Comparison of ENCODE assay signal across 24 mouse cellular contexts in the genomic region with DNA sequence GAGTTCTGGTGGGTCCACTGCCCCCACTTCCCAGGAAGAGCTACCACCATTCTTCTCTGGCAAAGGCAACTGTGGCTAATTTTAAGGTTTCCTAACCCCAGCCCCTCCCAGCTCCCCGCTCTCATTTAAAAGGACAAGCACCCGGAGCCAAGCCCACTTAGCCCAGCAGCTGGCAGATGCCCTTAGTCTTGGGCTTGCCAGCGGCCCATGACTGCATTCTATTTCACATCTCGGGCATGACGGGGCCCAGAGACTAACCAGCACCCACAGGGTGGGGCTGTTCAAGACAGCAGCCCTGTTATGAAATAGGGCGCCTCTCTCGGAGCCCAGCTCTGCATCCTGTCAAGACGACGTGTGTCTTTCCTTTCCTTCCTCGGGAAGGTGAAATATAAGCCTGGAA. TPM values are rescaled to one million over a fixed set of nuclear protein-coding genes. Genes with fewer than 3 reads are reported as not detected.
DNase-seq lines count a peak whose midpoint lies in the region; ATAC-seq and TF ChIP-seq lines count a peak whose summit lies in the region.
"Had no signal": no experiment of that assay in that cellular context is flagged by ENCODE, and none has a peak within 500 bp of the region (broad histone marks: within the 10 kb centered on the region; RNA-seq: fewer than 3 reads in every experiment).

No protein-coding gene starts in this region.

- no peak for TF ChIP-seq POLR2A in heart, adult 2 months (IDR thresholded peaks at IDR 0.05; ENCODE audit: insufficient read depth, low read depth, low read length)

- no peak; the same call in 1 of the 2 replicates for ATAC-seq in embryonic facial prominence, embryonic 12.5 days (ENCODE audit: insufficient number of reproducible peaks, insufficient read depth, low FRiP score, low TSS enrichment)
- ATAC-seq in kidney, embryonic 16.5 days (ENCODE audit: low FRiP score, low TSS enrichment): no peak
- ATAC-seq: CD4-positive, CD25-positive, alpha-beta regulatory T cell, adult 4 months; forebrain, embryonic 14.5 days; hindbrain, embryonic 16.5 days; inflammation-experienced regulatory T-cells, adult 6 months; intestine, postnatal 0 days had no signal

- intact Hi-C loops in heart, adult 2 months (cut with DNase I): no loop called here

- no peaks in the 10 kb centered on the region for H3K36me3 ChIP-seq in embryonic facial prominence, embryonic 12.5 days
- no peaks in the 10 kb centered on the region for H3K36me3 ChIP-seq in embryonic facial prominence, embryonic 10.5 days (replicated peaks)
- H3K36me3 ChIP-seq in heart, adult 2 months (ENCODE audit: control insufficient read depth, insufficient read depth, low read length): no peaks in the 10 kb centered on the region
- no peaks in the 10 kb centered on the region for H3K36me3 ChIP-seq in kidney, embryonic 16.5 days (ENCODE audit: insufficient read depth, low read length)
- H3K36me3 ChIP-seq: forebrain, embryonic 10.5 days; G1E; hindbrain, embryonic 12.5 days had no signal

- no peaks in the 10 kb centered on the region for H3K9me3 ChIP-seq in embryonic facial prominence, embryonic 12.5 days
- H3K9me3 ChIP-seq in embryonic facial prominence, embryonic 10.5 days: no peaks in the 10 kb centered on the region
- H3K9me3 ChIP-seq in kidney, embryonic 16.5 days (ENCODE audit: low read length): no peaks in the 10 kb centered on the region
- H3K9me3 ChIP-seq: forebrain, embryonic 10.5 days; hindbrain, embryonic 12.5 days had no signal

- no peak overlapping the region for H3K9ac ChIP-seq in embryonic facial prominence, embryonic 12.5 days
- H3K9ac ChIP-seq in heart, adult 2 months (ENCODE audit: low read depth, low read length): no peak overlapping the region
- H3K9ac ChIP-seq in kidney, embryonic 16.5 days (replicated peaks; ENCODE audit: low read length): no peak overlapping the region
- H3K9ac ChIP-seq: hindbrain, embryonic 12.5 days had no signal

- H3K79me2 ChIP-seq in heart, adult 2 months (replicated peaks; ENCODE audit: control insufficient read depth, insufficient read depth, low read length): no peaks in the 10 kb centered on the region

- no peak overlapping the region for H3K27ac ChIP-seq in embryonic facial prominence, embryonic 12.5 days
- H3K27ac ChIP-seq in embryonic facial prominence, embryonic 10.5 days (replicated peaks): no peak overlapping the region
- no peak overlapping the region for H3K27ac ChIP-seq in heart, adult 2 months
- H3K27ac ChIP-seq in kidney, embryonic 16.5 days (ENCODE audit: low read length): no peak overlapping the region
- H3K27ac ChIP-seq: forebrain, embryonic 10.5 days; hindbrain, embryonic 12.5 days had no signal

- no peaks in the 10 kb centered on the region for H3K27me3 ChIP-seq in embryonic facial prominence, embryonic 12.5 days
- peaks cover 29% of the 10 kb centered on the region for H3K27me3 ChIP-seq in embryonic facial prominence, embryonic 10.5 days (replicated peaks; ENCODE audit: low read depth, poor library complexity, severe bottlenecking)
- H3K27me3 ChIP-seq in heart, adult 2 months (ENCODE audit: control insufficient read depth, insufficient read depth, low read length): no peaks in the 10 kb centered on the region
- H3K27me3 ChIP-seq in kidney, embryonic 16.5 days (ENCODE audit: insufficient read depth, low read length): no peaks in the 10 kb centered on the region

- H3K4me2 ChIP-seq in embryonic facial prominence, embryonic 12.5 days (replicated peaks): 0 out of 2 replicates have a peak overlapping the region, but pooled peaks have one; percentile 7
- 0 out of 2 replicates have a peak overlapping the region, but pooled peaks have one; percentile 6 for H3K4me2 ChIP-seq in kidney, embryonic 16.5 days (replicated peaks; ENCODE audit: low read depth, low read length)
- H3K4me2 ChIP-seq: hindbrain, embryonic 12.5 days had no signal

- peaks cover 12% of the 10 kb centered on the region for H3K4me1 ChIP-seq in embryonic facial prominence, embryonic 12.5 days
- H3K4me1 ChIP-seq in embryonic facial prominence, embryonic 10.5 days: peaks cover 28% of the 10 kb centered on the region
- H3K4me1 ChIP-seq in heart, adult 2 months (ENCODE audit: control insufficient read depth, insufficient read depth, low read length): no peaks in the 10 kb centered on the region
- no peaks in the 10 kb centered on the region for H3K4me1 ChIP-seq in kidney, embryonic 16.5 days (ENCODE audit: insufficient read depth, low read length)
- H3K4me1 ChIP-seq: hindbrain, embryonic 12.5 days had no signal

- no peak for TF ChIP-seq CTCF in heart, adult 2 months (IDR thresholded peaks at IDR 0.05)

- DNase-seq in embryonic facial prominence, embryonic 10.5 days (ENCODE audit: low spot score): no peak
- DNase-seq in heart, adult 2 months: peak; percentile 37 to 47
- no peak for DNase-seq in heart, adult 8-10 months (ENCODE audit: low spot score)
- DNase-seq in kidney, adult 8-10 months: no peak
- DNase-seq in ovary, postnatal 10 days (ENCODE audit: low spot score): no peak
- DNase-seq: adrenal gland, adult 8-10 months; adrenal gland, postnatal 36 days; B cell, adult 2 months; cerebellum, adult 2 months; kidney, adult 9 months had no signal

- no peak for TF ChIP-seq EP300 in heart, adult 2 months (IDR thresholded peaks at IDR 0.05; ENCODE audit: insufficient read depth, low read depth, low read length)

- no peak overlapping the region for H3K4me3 ChIP-seq in embryonic facial prominence, embryonic 12.5 days
- no peak overlapping the region for H3K4me3 ChIP-seq in embryonic facial prominence, embryonic 10.5 days
- H3K4me3 ChIP-seq in heart, adult 2 months: no peak overlapping the region
- no peak overlapping the region for H3K4me3 ChIP-seq in kidney, embryonic 16.5 days (ENCODE audit: low read length)
- H3K4me3 ChIP-seq: erythroblast, embryonic 14.5 days; forebrain, embryonic 10.5 days; hindbrain, embryonic 12.5 days had no signal

- WGBS in embryonic facial prominence, embryonic 12.5 days: 51% methylated on average over 10 of the region's 10 CpGs
- 73% methylated on average over 10 of the region's 10 CpGs for WGBS in embryonic facial prominence, embryonic 10.5 days
- 39% methylated on average over 10 of the region's 10 CpGs for WGBS in heart, adult 2 months
- 42% methylated on average over 10 of the region's 10 CpGs for WGBS in kidney, embryonic 16.5 days

RNA-seq across cellular contexts. Expression of a gene that starts 22.9 kb away (rescaled TPM):
- 47.2 and 64.8 TPM in 2 replicates for polyA plus RNA-seq in embryonic facial prominence, embryonic 12.5 days (2016; fragmentation: Nextera tagmentation; extraction: Ambion mirVana)
- polyA plus RNA-seq in embryonic facial prominence, embryonic 10.5 days (2016; fragmentation: Nextera tagmentation; extraction: Ambion mirVana): 11.8 and 20.4 TPM in 2 replicates
- total RNA-seq in heart, adult 2 months (2021): not detected
- polyA plus RNA-seq in heart, adult 2 months (2012; rRNA removed): 0.14 TPM in 1 of 2 replicates, not detected in the other
- not detected for total RNA-seq in heart, adult 8-10 months (2022)
- polyA plus RNA-seq in kidney, embryonic 16.5 days (2015; fragmentation: Nextera tagmentation; extraction: Ambion mirVana): not detected in 2 replicates
- total RNA-seq: adrenal gland, postnatal 36 days; G1E; gastrocnemius, adult 8-10 months; heart, postnatal 14 days had no signal
- polyA plus RNA-seq: CD4-positive, CD25-positive, alpha-beta regulatory T cell, adult 4 months; cerebellum, adult 2 months; erythroblast, embryonic 14.5 days; G1E; heart, embryonic 14.5 days; inflammation-experienced regulatory T-cells, adult 6 months; intestine, postnatal 0 days had no signal

RNA-seq across cellular contexts. Expression of a gene that starts 43.7 kb away (rescaled TPM):
- polyA plus RNA-seq in embryonic facial prominence, embryonic 12.5 days (2016; fragmentation: Nextera tagmentation; extraction: Ambion mirVana): 0.18 TPM in 1 of 2 replicates, not detected in the other
- polyA plus RNA-seq in embryonic facial prominence, embryonic 10.5 days (2016; fragmentation: Nextera tagmentation; extraction: Ambion mirVana): not detected in 2 replicates
- 10 to 100 TPM in 1 of 2 experiments, 1 to 10 TPM in 1; 6.2 to 14.9 TPM for total RNA-seq in heart, adult 2 months (2021)
- polyA plus RNA-seq in heart, adult 2 months (2012; rRNA removed): 10.1 and 13.2 TPM in 2 replicates
- total RNA-seq in heart, adult 8-10 months (2022): 10 to 100 TPM in 2 of 4 experiments, 1 to 10 TPM in 2; 5.4 to 11.2 (median 9.7) TPM
- not detected in 2 replicates for polyA plus RNA-seq in kidney, embryonic 16.5 days (2015; fragmentation: Nextera tagmentation; extraction: Ambion mirVana)
- total RNA-seq: G1E had no signal
- polyA plus RNA-seq: CD4-positive, CD25-positive, alpha-beta regulatory T cell, adult 4 months; erythroblast, embryonic 14.5 days; forebrain, embryonic 10.5 days; forebrain, embryonic 14.5 days; G1E; inflammation-experienced regulatory T-cells, adult 6 months had no signal

Comparison
In these comparisons a context has a peak if more than half of its experiments do, and no peak if none do; other contexts are left out.
1. DNase-seq: peak in heart, adult 2 months (2 of 2); none in embryonic facial prominence, embryonic 10.5 days (single experiment), heart, adult 8-10 months (single experiment), kidney, adult 8-10 months (0 of 2) and ovary, postnatal 10 days (single experiment).
2. RNA of a gene that starts 22.9 kb away (polyA plus RNA-seq): 47.2 to 64.8 TPM in embryonic facial prominence, embryonic 12.5 days and 11.8 to 20.4 TPM in embryonic facial prominence, embryonic 10.5 days; 0.14 TPM in heart, adult 2 months and not detected in kidney, embryonic 16.5 days; every median in the first group is over 10 times any median in the second.